Mouse (Mus musculus): Measurements from ENCODE around the gene Hmga2. TPM values are rescaled to one million over a fixed set of nuclear protein-coding genes. Genes with fewer than 3 reads are reported as not detected.

The Hmga2 gene
- polyA plus RNA-seq, 1 experiment from 2014 or later = 88.7 TPM

DNA sequence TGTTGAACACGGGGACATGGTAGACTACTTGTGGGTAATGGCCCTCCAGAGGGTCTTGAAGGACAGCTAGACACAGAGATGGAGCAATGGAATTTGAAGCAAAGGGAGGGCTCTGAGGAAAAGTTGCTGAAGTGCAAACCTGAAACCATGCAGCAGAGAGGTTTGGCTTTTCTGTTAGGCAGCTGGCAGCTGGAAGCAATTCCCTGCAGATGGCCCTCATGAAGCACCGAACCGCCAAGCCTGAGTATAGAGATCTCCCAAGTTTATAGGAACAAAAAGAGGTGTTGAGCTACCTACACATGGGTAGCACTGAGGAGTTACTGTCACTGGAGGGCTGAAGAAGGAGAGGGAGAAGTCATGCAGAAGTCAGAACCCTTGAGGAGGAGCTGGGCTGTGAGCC, 13.3 kb upstream of the Hmga2 start:
- Histone ChIP-seq H3K27me3 (no peaks in the 10 kb centered on the region), H3K9ac (no peak overlapping the region), H3K4me1 (peaks cover 13% of the 10 kb centered on the region; the same call in 1 of the 2 replicates), H3K9me3 (peaks cover 16% of the 10 kb centered on the region; the same call in 1 of the 2 replicates), H3K4me3 (no peak overlapping the region), H3K4me2 (replicated peaks) (no peak overlapping the region), H3K27ac (no peak overlapping the region), H3K36me3 (no peaks in the 10 kb centered on the region)
- WGBS = 34% methylated on average over 3 of the region's 3 CpGs
- no peak for ATAC-seq (ENCODE audit: low FRiP score, low read depth)

- peaks cover 16% of the 10 kb centered on the region; the same call in 1 of the 2 replicates for H3K9me3 ChIP-seq
- H3K9ac ChIP-seq = no peak overlapping the region
- H3K4me2 ChIP-seq (replicated peaks) = no peak overlapping the region
- ATAC-seq (ENCODE audit: low FRiP score, low read depth) = no peak
- H3K4me3 ChIP-seq = no peak overlapping the region
- H3K4me1 ChIP-seq = peaks cover 13% of the 10 kb centered on the region; the same call in 1 of the 2 replicates
- no peaks in the 10 kb centered on the region for H3K36me3 ChIP-seq
- WGBS = 76% methylated on average over 4 of the region's 4 CpGs
- no peak overlapping the region for H3K27ac ChIP-seq
- H3K27me3 ChIP-seq = no peaks in the 10 kb centered on the region
Observed at GRCm38 (mm10) chr10:120488526-120488925, 12.3 kb upstream of the Hmga2 start.

GRCm38 (mm10) chr10:120487881-120488280, 11.6 kb upstream of the Hmga2 start:
- Histone ChIP-seq H3K36me3 (no peaks in the 10 kb centered on the region), H3K27me3 (no peaks in the 10 kb centered on the region), H3K9ac (no peak overlapping the region), H3K27ac (no peak overlapping the region), H3K4me1 (peaks cover 13% of the 10 kb centered on the region; the same call in 1 of the 2 replicates), H3K9me3 (peaks cover 16% of the 10 kb centered on the region; the same call in 1 of the 2 replicates), H3K4me3 (no peak overlapping the region), H3K4me2 (replicated peaks) (no peak overlapping the region)
- ATAC-seq (ENCODE audit: low FRiP score, low read depth) = no peak
- WGBS = 96% methylated on average over 1 of the region's 1 CpGs

GRCm38 (mm10) chr10:120485461-120485860, 9.2 kb upstream of the Hmga2 start:
- H3K27ac ChIP-seq = no peak overlapping the region
- no peak overlapping the region for H3K4me2 ChIP-seq (replicated peaks)
- H3K36me3 ChIP-seq = no peaks in the 10 kb centered on the region
- H3K4me3 ChIP-seq = no peak overlapping the region
- peaks cover 16% of the 10 kb centered on the region; the same call in 1 of the 2 replicates for H3K9me3 ChIP-seq
- WGBS = 83% methylated on average over 1 of the region's 1 CpGs
- no peak overlapping the region for H3K9ac ChIP-seq
- H3K4me1 ChIP-seq = peaks cover 13% of the 10 kb centered on the region; the same call in 1 of the 2 replicates
- H3K27me3 ChIP-seq = no peaks in the 10 kb centered on the region
- ATAC-seq (ENCODE audit: low FRiP score, low read depth) = no peak

DNA sequence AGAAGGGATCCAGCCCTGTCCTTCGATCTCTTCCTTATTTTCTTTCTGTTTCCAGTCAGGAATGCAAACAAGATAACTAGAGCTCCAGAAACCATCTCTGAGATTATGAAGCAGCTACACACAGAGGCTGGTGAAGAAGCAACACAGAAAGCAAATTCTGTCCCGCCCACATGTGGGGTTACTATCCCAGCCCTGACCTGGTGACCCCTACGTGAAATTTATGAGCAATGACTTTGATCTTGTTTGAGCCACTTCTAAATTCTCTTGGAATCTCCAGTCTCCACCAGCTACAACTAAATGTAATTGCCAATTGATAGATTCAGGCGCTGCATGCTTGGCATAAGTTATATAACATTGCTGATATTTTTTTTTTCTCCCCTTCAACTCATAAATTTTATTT, 7.9 kb upstream of the Hmga2 start:
- Histone ChIP-seq H3K27ac (no peak overlapping the region), H3K4me2 (replicated peaks) (no peak overlapping the region), H3K9ac (no peak overlapping the region), H3K27me3 (no peaks in the 10 kb centered on the region), H3K4me3 (no peak overlapping the region), H3K4me1 (peaks cover 2% of the 10 kb centered on the region; the same call in 1 of the 2 replicates), H3K9me3 (peaks cover 16% of the 10 kb centered on the region; the same call in 1 of the 2 replicates), H3K36me3 (no peaks in the 10 kb centered on the region)
- 44% methylated on average over 4 of the region's 4 CpGs for WGBS
- no peak for ATAC-seq (ENCODE audit: low FRiP score, low read depth)

DNA sequence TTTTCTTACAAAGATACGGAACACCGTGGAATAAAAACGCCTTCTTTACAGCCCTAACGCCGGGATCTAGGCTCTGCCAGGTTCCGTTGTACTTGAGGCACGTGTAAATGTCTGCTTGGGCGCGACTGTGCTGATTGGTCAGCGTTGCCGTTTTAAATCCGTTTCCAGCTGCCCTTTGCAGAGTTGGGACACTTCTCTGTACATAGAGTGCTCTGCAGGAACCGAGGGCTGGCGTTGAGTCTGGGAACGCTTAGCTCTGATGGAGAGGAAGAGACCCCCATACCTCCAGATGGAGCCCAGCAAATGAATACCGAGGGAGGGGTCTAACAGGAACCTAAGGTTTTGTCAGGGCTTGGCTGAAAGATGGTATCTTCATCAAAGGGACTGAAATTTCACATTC, 1.9 kb upstream of the Hmga2 start:
- Histone ChIP-seq H3K4me2 (replicated peaks) (peak overlapping the region; percentile 90), H3K36me3 (no peaks in the 10 kb centered on the region), H3K9me3 (no peaks in the 10 kb centered on the region), H3K27me3 (no peaks in the 10 kb centered on the region), H3K9ac (peak overlapping the region; percentile 100), H3K4me3 (peak overlapping the region; percentile 94), H3K4me1 (peaks cover 16% of the 10 kb centered on the region), H3K27ac (peak overlapping the region; percentile 97; the same call in 1 of the 2 replicates)
- WGBS = under 1% methylated on average over 16 of the region's 16 CpGs
- no peak for ATAC-seq (ENCODE audit: low FRiP score, low read depth)

DNA sequence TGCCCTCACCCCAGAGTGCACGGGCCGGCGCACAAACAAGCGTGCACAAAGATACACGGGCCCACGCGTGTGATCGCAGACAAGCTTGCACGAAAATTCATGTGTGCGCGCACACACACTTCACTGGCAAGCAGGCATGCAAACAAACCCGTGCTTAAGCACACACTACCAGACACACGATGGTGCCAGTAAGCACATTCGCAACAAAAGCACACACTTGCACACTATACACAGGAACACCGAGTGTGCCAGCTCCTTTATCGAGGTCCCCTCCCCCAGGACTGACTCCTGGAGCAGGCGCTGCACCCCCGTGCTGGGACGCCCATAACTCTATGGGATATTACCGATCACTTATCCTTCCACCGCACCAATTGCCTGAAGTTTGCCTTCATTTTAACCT, 1.2 kb upstream of the Hmga2 start:
- peak overlapping the region; percentile 90 for H3K4me2 ChIP-seq (replicated peaks)
- H3K9me3 ChIP-seq = no peaks in the 10 kb centered on the region
- H3K4me3 ChIP-seq = peak overlapping the region; percentile 94
- peak overlapping the region; percentile 100 for H3K9ac ChIP-seq
- WGBS = 0% methylated on average over 21 of the region's 21 CpGs
- peak; percentile 30 for ATAC-seq (ENCODE audit: low FRiP score, low read depth)
- H3K4me1 ChIP-seq = peaks cover 22% of the 10 kb centered on the region
- peak overlapping the region; percentile 97 for H3K27ac ChIP-seq
- no peaks in the 10 kb centered on the region for H3K27me3 ChIP-seq
- H3K36me3 ChIP-seq = no peaks in the 10 kb centered on the region

- WGBS = under 1% methylated on average over 52 of the region's 52 CpGs
- Histone ChIP-seq H3K36me3 (no peaks in the 10 kb centered on the region), H3K4me1 (peaks cover 24% of the 10 kb centered on the region), H3K4me3 (peak overlapping the region; percentile 94), H3K9ac (peak overlapping the region; percentile 100), H3K27ac (peak overlapping the region; percentile 97), H3K27me3 (no peaks in the 10 kb centered on the region), H3K9me3 (no peaks in the 10 kb centered on the region), H3K4me2 (replicated peaks) (peak overlapping the region; percentile 90)
- ATAC-seq (ENCODE audit: low FRiP score, low read depth) = peak; percentile 79
Observed at GRCm38 (mm10) chr10:120476516-120477336, 457 bp upstream of the Hmga2 start.

DNA sequence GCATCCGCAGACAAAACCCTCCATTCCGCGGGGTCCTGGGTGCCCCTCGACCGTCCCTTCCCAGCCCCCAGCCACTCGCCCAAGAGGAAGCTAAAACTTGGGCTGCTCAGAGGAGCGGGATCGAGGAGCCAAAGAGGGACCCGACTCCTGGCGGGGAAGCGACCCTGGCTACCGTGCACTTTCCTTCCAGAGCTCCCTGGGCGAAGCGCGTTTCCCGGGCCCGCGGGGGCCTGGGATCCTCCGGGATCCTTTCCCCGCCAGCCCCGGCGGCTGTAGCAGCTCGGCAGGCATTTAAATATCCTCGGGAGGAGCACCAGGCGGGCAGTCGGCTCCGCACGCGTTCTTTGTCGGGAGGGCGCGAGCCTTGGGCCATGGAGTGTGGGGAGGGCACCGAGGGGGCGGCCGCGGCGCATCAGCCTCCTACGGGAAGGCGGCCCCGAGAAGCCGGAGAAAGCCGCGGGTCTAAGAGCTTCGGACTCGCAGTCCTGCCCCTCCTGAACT, 1.2 kb downstream of the Hmga2 start:
- Histone ChIP-seq H3K4me1 (peaks cover 24% of the 10 kb centered on the region), H3K27me3 (no peaks in the 10 kb centered on the region), H3K27ac (peak overlapping the region; percentile 97), H3K9me3 (no peaks in the 10 kb centered on the region), H3K36me3 (peaks cover 8% of the 10 kb centered on the region), H3K4me2 (replicated peaks) (peak overlapping the region; percentile 90), H3K4me3 (peak overlapping the region; percentile 94), H3K9ac (peak overlapping the region; percentile 100)
- 0% methylated on average over 45 of the region's 45 CpGs for WGBS
- no peak for ATAC-seq (ENCODE audit: low FRiP score, low read depth)

- H3K27ac ChIP-seq = peak overlapping the region; percentile 97
- peaks cover 16% of the 10 kb centered on the region for H3K36me3 ChIP-seq
- peak overlapping the region; percentile 100 for H3K9ac ChIP-seq
- peaks cover 24% of the 10 kb centered on the region for H3K4me1 ChIP-seq
- H3K4me3 ChIP-seq = peak overlapping the region; percentile 94
- no peak for ATAC-seq (ENCODE audit: low FRiP score, low read depth)
- under 1% methylated on average over 20 of the region's 20 CpGs for WGBS
- no peaks in the 10 kb centered on the region for H3K9me3 ChIP-seq
- H3K4me2 ChIP-seq (replicated peaks) = peak overlapping the region; percentile 90
- H3K27me3 ChIP-seq = no peaks in the 10 kb centered on the region
Observed at GRCm38 (mm10) chr10:120474301-120474700, 2.0 kb downstream of the Hmga2 start.

- peaks cover 27% of the 10 kb centered on the region for H3K36me3 ChIP-seq
- H3K9me3 ChIP-seq = no peaks in the 10 kb centered on the region
- H3K27ac ChIP-seq = 0 out of 2 replicates have a peak overlapping the region, but pooled peaks have one; percentile 52
- peak overlapping the region; percentile 100 for H3K9ac ChIP-seq
- H3K4me2 ChIP-seq (replicated peaks) = peak overlapping the region; percentile 90
- H3K27me3 ChIP-seq = no peaks in the 10 kb centered on the region
- WGBS = 14% methylated on average over 4 of the region's 4 CpGs
- ATAC-seq (ENCODE audit: low FRiP score, low read depth) = no peak
- H3K4me3 ChIP-seq = peak overlapping the region; percentile 94
- H3K4me1 ChIP-seq = peaks cover 18% of the 10 kb centered on the region; the same call in 1 of the 2 replicates
Observed at GRCm38 (mm10) chr10:120473218-120473617, 3.1 kb downstream of the Hmga2 start.

- no peaks in the 10 kb centered on the region for H3K9me3 ChIP-seq
- no peak overlapping the region; the same call in 1 of the 2 replicates for H3K9ac ChIP-seq
- peak overlapping the region; percentile 94 for H3K4me3 ChIP-seq
- peaks cover 14% of the 10 kb centered on the region; the same call in 1 of the 2 replicates for H3K4me1 ChIP-seq
- no peak for ATAC-seq (ENCODE audit: low FRiP score, low read depth)
- H3K27me3 ChIP-seq = no peaks in the 10 kb centered on the region
- no peak overlapping the region for H3K27ac ChIP-seq
- WGBS = 48% methylated on average over 2 of the region's 2 CpGs
- peaks cover 32% of the 10 kb centered on the region for H3K36me3 ChIP-seq
- peak overlapping the region; percentile 90 for H3K4me2 ChIP-seq (replicated peaks)
Observed at GRCm38 (mm10) chr10:120472606-120473005, 3.7 kb downstream of the Hmga2 start.

All from limb, embryonic 13.5 days (tissue).